Mouse (Mus musculus) ovary, postnatal 36 days (tissue): ENCODE data around the gene Clpsl2.
A peak's percentile ranks its signal among the peaks of the same experiment; 100 is the strongest.
"Not testable (repeated sequence)": the region's sequence is repeated elsewhere in the genome, so short reads cannot be mapped to it uniquely, and the experiment has no call there.

Source experiments
- DNase-seq: peaks from one replicate; pipeline ENCODE4 v3.0.0; 2022; ENCODE audit warnings: low spot score, mixed read lengths

Gene Clpsl2

DNA sequence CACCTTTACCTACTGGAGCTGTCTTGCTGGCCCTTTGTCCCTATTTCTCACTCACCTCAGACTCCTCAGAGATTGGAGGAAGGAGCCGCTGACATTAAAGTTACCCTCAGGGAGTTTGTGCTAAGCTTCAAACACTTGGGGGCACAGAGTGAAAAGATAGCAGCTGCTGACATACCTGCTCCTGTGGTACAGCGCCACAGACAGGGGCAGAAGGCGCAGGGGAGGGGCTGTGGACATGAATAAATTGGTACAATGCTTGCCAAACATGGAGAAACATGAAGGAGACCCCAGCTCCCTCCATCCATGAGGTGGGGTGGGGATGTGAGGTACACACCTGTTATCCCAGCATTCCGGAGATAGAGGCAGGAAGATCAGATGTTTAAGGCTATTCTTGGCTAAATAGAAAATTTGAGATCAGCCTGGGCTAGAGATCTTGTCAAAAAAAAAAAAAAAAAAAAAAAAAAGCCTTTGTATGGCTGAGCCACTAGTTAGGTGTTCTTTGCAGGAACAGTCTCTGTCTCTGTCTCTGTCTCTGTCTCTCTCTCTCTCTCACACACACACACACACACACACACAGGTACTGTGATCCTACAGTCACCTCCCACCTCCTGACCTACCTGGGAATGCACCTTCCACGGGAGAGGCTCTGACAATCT lies 28.0 kb upstream of the Clpsl2 start:
- DNase-seq: no peak

DNA sequence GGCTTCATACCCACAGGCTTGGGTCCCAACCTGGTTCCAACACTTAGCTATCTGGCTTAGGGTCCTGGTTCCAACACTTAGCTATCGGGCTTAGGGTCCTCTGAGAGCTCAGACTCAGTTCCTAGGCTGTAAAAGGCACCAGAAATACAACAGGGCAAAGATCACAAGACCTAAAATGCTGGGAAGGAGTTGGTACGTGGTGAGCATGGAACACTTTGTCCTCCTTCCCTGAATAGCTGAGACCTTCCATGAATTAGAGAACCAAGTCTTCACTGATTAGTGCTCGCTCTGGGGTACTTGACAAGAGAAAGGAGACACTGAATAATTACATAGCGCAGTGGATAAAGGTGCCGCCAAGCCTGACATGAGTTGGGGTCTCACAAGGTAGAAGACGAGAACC lies 27.3 kb upstream of the Clpsl2 start:
- no peak for DNase-seq

DNA sequence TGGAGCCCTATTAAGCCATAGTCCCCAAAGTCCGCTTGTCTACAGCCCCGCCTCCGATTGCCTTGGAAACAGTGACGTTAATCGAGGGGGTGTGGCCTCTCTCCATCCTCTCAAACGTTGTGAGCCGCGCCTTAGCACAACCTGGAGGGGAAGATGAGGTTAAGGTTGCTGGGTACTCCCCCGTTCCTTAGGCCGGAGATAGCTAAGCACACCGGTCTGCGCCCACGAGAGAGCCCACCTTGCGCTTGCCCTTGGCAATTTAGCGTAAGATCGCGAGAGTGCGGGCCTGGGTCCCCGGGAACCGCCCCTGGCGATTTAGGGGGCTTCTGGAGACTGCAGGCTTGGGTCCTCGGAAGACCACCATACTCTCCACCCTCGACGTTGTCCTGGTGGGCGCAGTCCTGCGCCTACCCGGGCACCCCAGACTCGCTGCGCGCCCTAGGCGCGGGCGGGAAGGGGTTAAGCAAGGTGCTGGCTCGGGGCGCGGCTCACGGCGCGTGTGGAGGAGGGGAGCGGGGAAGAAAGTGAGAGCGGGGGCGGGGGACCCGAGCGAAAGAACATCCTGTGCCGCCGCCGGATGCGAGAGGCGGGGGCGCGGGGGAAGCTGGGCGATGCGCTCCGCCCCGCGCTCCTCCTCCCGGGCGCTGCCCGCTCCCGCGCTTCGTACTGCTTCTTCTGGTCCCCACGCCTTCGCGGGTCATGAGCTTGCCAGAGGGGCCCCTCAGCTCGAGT lies 26.4 kb upstream of the Clpsl2 start:
- peak; percentile 88 for DNase-seq

DNA sequence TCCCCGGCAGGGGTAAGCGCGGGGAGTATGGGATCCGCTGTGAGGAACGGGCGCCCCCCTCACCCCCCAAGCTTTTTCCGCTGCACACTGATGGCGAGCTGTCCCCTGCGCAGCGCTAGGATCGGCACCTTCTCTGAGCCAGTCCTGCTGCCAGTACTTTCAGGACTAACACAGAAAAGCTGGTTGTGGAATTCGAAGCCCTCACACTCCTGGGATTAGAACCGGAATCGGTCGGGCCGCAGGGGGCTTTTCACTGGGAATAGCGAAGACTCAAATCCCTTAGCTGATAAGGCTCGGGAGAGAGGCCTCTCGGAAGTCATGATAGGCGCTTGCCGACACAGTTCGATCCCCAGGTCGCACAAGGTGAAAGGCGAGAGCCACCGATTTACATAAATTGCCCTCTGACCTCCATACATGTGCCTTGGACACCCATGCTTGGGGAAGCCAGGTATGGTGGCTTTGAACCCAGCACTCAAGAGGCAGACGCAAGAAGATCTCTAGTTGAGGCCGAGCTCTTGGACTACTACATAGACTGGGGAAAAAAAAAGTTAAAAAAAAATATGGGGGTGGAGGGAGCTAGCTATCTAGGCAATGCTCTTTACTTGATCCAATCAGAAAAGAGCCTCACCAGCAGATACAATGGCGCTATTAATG lies 25.7 kb upstream of the Clpsl2 start:
- DNase-seq: no peak

DNA sequence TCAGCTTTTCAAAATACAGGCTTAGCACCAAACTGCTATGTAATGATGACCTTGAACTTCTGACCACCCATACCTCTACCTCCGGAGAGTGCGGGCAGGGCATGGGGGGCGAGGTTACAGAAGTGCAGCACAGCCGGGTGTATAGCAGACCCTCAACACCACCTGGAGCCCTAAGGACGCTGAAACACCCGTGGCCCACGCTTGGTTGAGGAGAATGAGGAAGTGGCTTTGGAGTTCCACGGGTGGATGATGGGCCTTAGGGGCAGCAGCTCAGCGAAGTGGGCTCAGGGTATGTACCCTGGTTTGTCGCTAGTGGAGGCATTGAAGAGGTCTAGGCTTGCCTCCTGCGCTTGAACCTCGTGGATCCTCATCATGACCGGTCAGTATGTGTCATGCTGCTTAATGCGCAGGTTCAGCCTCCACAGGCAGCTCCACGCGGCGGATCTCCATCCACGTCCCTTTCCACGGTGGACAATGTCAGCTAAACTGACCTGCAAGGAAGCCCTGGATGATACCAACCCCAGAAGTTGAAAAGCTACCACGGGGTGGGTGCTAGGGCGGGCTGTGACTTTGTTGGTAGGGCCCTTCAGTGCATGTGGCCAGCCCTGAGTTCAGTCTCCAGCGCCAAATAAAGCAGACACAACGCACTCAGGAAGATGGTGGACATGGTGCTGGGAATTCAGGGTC lies 25.1 kb upstream of the Clpsl2 start:
- no peak for DNase-seq

DNA sequence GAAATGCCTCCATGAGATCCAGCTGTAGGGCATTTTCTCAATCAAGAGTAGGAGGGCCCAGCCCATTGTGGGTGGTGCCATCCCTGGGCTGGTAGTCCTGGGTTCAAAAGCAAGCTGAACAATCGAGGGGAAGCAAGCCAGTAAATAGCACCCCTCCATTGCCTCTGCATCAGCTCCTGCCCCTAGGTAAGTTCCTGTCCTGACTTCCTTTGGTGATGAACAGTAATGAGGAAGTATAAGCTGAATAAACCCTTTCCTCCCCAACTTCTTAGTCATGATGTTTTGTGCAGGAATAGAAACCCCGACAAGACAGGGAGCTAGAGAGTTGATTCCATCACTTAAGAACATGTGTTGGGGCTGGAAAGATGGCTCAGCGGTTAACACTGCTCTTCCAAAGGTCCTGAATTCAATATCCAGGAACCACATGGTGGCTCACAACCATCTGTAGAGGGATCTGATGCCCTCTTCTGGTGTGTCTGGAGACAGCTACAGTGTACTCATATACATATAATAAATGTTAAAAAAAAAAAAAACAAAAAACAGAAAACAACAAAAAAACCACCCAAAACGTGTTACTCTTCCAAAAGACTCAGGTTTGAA lies 24.3 kb upstream of the Clpsl2 start:
- no peak for DNase-seq

DNA sequence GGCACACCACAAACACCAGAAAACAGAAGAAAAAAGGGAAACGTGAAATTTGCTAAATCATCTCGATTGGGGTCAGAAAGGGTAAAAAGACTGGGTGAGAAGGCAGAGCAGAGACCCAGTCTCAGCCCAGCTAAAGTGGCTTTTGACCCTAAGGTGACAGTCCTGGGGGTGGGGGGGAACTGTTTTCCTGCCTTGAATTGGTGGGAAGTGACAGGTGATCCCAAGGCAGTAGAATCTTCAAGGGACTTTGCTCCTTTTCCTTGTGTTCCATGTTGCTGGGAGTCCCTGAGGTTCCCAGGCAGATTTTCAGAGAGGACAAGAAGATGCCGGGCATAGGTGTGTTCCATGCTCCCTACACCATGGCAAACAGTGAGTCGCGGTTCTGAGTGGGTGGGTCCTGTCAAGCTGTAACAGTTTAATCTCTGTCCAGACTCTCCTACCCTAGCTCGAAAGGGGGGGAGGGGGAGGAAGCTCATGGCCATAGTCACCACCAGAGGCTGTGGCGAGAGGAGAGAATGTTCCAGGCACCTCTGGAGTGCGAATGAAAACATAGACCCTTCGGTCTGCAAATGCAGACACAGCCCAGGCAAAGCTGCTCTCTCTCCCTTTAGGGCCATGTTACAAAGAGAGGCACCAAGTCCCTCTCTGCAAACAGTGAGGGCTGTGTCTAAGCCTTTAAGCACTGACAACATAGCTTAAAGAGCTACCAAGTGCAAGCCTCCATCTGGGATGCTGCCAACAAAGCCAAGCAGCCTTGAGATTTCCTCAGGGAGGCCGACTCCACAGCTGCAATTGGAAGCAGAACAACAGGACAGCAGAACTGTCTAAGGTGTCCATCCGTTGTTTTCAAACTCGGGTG lies 21.8 kb upstream of the Clpsl2 start:
- peak; percentile 39 for DNase-seq

DNA sequence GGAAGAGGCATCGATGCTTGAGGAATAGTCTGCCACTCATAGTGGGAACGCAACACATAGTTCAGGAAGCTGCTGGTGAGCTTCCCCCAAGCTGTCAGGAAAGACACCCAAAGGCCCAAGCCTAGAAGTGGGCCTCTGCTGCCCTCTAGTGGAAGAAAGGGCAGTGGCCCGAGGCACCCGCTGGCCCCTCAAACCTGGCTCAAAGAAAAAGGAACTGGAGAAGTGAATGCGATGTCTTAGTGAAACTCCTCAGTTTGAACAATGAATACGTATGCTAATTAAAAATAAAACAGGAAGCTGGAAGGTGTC lies 21.2 kb upstream of the Clpsl2 start:
- peak; percentile 85 for DNase-seq

DNA sequence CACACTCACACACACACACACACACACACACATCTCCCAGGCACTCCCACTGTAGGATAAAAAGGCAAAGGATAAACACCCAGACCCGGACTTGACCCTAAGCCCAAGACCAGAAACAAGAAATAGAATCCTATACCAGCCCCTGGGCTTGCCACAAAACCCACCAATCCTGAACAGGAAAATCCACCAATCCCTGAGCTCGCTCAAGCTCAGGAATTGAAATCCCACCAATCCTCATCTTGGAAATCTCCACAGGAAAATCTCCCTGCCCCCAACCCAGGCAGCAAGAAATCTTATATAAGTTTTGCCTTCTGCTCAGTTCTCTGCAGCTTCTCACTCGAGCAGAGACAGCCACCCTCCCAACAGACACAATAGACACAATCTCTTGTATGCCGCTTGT lies 20.1 kb upstream of the Clpsl2 start:
- DNase-seq: no peak

DNA sequence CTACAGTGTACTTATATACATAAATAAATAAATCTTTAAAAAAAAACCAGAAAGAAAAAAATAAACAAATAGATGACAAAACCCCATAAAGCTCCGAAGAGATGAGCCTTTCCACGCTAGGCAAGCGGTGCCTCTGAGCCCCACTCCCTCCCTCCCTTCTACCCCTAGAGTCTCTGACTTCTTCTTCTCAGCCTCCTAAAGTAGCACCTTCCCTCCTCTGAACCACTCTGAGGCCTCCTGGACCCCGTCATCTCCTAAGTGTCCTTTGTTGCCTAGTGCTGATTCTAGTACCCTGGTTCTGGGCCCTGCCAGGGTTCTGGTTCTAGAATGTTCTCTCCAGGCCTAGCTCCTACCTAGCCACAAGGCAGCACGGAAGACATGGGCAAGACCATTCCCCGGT lies 18.7 kb upstream of the Clpsl2 start, which contains the start of gene Armc12:
Gene Armc12, plus strand, starts transcription at position 301 of the 400 bp plus-strand sequence.
- no peak for DNase-seq

DNA sequence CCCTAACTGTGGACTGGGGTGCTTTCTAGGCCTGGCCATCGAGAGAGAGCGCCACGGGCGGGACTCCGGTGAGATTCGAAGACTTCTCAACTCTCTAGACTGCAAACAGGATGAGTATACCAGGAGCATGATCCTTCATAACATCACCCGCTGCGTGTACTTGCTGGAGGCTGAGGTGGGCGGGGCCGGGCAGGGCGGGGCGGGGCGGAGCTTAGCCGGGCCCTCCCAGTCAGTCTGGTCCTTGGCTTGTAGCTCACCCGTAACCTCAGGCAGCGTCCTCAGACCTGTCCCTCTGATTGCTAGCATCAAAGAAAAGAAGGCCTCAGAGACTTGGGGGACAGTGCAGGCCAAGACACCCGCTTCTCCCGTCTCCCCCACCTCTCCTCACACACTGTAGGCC lies 17.3 kb upstream of the Clpsl2 start:
- DNase-seq: no peak

DNA sequence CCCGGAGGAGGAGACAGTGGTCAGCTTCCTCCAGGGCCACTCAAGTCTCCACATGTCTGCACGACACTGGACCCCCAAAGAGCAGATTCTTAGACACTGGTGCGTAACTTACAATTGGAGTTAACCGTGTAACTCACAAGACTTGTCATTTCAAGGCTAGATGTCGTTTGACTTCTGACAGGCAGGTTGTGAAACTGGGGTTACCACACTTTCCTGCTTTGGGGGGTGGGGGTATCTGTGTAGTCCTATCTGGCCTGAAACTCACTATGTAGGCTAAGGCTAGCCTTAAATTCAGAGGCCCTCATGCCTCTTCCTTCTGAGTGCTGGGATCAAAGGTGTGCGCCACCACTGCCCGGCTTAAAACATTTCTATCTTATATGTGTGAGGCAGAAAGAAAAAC lies 16.7 kb upstream of the Clpsl2 start:
- DNase-seq: no peak

DNA sequence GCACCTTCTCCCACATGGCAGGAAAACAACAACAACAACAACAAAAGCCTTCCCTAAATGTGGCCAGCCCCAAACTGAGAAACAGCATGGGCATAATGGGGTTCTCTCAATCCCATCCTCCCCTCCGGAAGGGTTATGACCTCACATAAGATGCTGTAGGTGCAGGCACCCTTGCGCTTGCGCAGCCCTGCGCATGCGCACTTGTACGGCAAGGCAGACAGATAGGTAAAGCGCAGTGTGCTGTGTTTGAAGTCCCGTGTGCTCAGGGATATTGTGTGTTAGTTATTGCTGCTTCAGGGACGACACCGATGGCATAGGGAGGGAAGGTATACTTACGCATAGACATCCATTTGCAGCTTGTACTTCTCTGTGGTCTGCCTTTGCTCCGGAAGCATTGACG lies 15.9 kb upstream of the Clpsl2 start:
- DNase-seq: no peak

DNA sequence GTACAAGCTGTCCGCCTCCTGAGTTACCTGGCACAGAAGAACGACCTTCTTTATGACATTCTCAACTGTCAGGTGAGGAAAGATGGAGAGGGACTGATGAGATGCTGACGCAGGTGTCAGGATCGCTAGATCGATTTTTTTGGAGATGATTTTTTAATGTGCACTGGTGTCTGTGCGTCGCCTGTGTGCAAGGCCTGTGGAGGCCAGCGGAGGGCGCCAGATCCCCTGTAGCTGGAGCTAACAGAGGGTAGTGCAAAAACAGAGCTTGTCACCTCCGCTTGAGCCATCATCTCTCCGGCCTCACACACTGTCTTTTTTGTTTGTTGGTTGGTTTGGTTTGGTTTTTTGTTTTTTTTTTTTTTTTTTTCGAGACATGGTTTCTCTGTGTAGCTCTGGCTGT lies 11.3 kb upstream of the Clpsl2 start:
- no peak for DNase-seq

DNA sequence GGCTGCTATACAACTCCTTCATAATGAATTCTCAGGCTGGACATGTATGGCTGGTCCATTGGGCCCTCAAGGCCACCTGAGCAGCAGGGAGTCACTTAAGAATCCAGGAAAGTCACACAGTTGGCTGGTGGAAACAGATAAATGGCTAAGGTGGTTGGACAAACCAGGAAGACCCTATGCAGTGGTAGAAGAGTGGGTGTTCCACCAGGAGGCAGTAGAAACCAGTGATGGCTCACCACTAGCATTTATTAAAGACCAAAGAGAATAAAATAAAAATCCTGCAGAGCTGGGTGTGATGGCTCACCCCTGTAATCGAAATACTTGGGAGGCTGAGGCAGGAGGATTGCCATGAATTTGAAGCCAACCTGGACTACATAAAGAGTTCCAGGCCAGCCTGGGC lies 2.3 kb upstream of the Clpsl2 start:
- no peak for DNase-seq

DNA sequence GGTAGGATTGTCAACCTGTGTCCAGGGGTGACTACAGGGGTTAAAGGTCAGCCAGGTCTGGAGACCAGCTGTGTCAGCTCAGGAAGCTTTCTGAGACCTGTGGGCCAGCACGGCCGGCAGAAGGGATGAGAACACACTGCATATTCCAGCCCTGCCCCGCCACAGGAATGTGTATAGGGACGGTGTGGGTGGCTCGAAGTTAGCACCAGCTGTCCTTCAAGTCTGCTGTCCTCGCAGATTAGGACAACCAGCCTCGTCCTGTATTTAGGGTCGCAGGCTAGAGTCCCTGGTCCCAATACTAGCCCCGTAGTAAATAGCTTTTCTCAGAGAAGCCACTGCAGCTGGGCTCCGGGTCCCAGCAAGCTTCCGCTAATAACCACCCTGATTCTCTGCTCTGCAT lies 661 bp upstream of the Clpsl2 start:
- no peak for DNase-seq

DNA sequence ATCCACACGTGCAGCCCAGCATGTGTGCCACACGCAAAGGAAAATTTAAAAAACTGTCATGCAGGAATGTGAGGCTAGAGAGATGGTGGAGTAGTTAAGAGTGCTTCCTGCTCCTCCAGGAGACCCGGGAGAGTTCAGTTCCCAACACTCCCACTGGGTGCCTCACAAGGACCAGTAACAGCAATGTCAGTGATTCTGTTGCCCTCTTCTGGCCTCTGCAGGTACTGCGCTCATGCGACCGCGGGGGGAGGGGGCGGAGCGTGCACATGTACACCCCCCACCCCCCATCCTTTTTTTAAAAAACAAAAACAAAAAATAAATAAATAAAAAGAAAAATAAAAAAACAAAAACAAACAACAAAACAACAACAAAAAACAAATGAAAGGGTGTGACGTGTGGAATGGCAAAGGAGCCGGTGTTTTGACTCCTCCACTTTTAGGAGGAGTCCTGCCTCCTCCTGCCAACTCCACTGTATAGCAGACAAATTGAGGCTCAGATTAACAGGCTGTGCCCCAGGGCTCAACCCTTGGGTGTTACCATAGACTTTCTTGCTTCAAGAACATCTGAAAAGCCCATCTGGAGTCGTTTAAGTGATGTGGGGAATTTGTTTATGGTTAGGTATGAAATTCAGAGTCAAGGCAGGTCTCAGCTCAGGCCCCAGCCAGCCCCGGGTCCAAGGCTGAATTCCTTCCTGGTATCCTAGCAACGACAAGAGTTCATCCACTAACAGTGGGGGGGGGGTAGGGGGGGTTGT lies 4.0 kb downstream of the Clpsl2 start:
- peak; percentile 71 for DNase-seq

DNA sequence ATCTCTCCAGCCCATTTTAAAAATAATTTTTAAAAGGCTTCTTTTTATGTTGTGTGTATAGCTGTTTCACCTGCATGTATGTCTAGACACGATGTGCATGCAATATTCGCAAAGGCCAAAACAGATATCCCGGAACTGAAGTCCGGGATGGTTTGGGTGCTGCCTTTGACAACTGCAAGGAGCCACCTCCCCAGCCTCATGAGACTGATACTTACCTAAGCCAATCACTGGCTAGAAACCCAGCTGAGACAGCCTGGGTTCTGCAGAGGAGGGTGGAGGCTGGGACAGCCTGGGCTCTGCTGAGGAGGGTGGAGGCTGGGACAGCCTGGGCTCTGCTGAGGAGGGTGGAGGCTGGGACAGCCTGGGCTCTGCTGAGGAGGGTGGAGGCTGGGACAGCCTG lies 4.8 kb downstream of the Clpsl2 start:
- DNase-seq: not testable (repeated sequence)

DNA sequence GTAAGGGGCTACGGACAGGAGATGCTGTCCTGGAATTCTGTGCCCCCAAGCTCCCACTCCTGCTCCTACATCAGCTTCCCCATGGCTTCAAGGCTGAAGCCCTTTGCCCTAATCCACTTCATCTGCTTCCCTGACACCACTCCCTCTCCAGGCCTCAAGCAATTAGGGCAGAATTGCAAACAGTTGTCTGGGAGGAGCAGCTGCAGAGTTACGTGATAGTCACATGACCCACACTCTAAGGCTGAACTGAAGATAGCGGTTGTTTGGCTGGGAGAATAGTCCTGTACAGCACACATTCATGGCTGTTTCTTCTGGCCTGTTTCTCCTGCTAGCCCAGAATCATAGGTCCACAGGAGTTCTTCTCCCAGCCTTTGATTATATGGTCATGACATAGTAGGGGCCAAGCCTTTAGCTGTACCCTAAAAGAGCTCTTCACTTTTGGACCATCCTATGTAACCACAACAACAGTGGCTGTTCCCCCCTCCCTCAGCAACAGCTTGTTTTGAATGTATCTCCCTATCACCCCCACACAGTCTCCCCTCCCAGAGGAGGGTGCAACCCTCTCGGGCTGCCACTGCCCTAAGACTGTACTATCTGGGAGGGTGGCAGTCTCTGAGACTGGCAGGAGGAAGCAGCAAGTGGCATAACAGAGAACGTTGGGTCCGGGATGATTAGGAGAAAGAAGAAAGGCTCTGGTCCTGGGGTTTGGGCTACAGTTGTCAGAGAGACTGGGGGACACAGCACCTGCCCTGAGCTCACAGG lies 7.6 kb downstream of the Clpsl2 start:
- DNase-seq: no peak

DNA sequence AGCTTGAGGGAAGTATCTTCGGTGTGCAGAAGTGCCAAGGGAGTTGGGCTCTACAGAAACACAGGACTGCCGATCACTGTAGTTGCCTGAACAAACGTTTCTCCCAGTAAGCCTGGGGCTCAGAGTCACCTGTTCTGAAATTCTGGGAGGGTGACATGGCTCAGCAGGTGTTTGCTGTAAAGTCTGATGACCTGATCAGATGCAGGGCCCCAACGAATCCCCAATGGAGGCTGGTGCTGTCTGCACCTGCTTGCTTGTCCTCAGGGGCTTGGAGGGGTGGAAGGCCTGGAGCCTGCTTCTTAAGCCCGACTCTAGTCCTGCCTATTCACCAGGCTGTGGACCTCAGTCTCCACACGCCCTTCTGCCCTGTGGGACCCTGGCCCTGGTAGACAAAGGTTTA lies 8.6 kb downstream of the Clpsl2 start:
- no peak for DNase-seq
